21 mouse cellular contexts compared by ENCODE assay signal in the genomic region with DNA sequence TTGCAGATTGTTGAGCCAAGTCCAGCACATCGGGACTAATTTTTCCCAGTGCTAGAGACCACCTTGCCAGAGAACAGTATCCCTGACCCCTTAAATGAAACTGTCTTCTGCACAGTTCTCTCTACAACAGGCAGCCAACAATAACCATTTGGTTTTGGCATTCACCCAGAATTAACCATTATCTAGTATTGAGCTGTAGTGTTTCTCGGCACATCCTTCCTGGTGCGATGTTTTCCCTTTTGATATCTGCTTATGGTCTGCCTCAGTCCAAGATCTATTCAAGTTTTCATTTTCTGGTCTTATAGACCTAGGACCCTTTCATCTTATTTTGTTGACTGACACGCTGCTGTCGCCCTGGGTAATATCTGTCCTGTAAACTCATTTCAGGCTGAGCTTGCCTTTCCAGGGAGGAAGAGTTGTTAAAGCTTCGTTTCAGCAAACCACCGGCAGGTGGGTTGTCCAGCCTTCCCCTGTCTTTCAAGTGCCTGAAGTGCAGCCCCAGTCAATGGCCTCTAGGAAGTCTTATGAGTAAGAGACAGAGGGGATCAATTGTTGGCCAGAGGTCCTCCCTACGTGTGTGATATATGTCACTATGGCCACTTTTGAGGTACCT.
"Had no signal": no experiment of that assay in that cellular context is flagged by ENCODE, and none has a peak within 500 bp of the region (broad histone marks: within the 10 kb centered on the region; RNA-seq: fewer than 3 reads in every experiment).

No protein-coding gene starts in this region.

- H3K36me3 ChIP-seq: limb, embryonic 10.5 days; limb, embryonic 13.5 days; midbrain, embryonic 12.5 days had no signal

- H3K4me2 ChIP-seq: limb, embryonic 13.5 days; lung, embryonic 14.5 days; midbrain, embryonic 12.5 days had no signal

- DNase-seq: kidney, adult 9 months; kidney, postnatal 25 days; layer of hippocampus, adult 9-11 months; liver; liver, postnatal 0 days; lung, embryonic 14.5 days; right cerebral cortex, adult 18-20 months; right cerebral cortex, postnatal 14 days; right cerebral cortex, postnatal 4 days; thymus, adult 2 months; thymus, postnatal 14 days; thymus, postnatal 4 days had no signal

- H3K4me3 ChIP-seq: layer of hippocampus, adult 2 months; limb, embryonic 10.5 days; limb, embryonic 13.5 days; midbrain, embryonic 12.5 days had no signal

- H3K9ac ChIP-seq: limb, embryonic 13.5 days; liver, embryonic 14.5 days; liver, postnatal 0 days; lung, embryonic 14.5 days; midbrain, embryonic 12.5 days had no signal

- H3K27me3 ChIP-seq: midbrain, embryonic 12.5 days had no signal

- H3K27ac ChIP-seq: kidney, postnatal 0 days; layer of hippocampus, adult 2 months; limb, embryonic 10.5 days; limb, embryonic 13.5 days; liver, embryonic 14.5 days; macrophage; midbrain, embryonic 12.5 days; stomach, postnatal 0 days had no signal

- H3K9me3 ChIP-seq: limb, embryonic 10.5 days; limb, embryonic 13.5 days; midbrain, embryonic 12.5 days had no signal

- ATAC-seq: liver, postnatal 0 days; lung, postnatal 0 days had no signal
